Mouse (Mus musculus) megakaryocyte, embryonic 14.5 days (primary cell): Measurements from ENCODE around the gene Ino80.

Experiments used
- FLI1 ChIP-seq: IDR thresholded peaks from 2 replicates; pipeline ENCODE4 v1.6.1; 2012; ENCODE audit warnings: low read length, inconsistent platforms, mixed read lengths
- GATA1 ChIP-seq: IDR thresholded peaks from 3 replicates; pipeline ENCODE4 v1.6.1; 2012; ENCODE audit warnings: mixed read lengths, low read length, inconsistent platforms, borderline replicate concordance

- TF ChIP-seq GATA1 (no peak), FLI1 (no peak)
These were observed 78.8 kb downstream of the Ino80 start for GRCm38 (mm10) chr2:119398665-119399064.
